8 mouse cellular contexts compared by ENCODE assay signal in genomic region chr3:137622895-137623580, GRCm38 (mm10). TPM values are rescaled to one million over a fixed set of nuclear protein-coding genes. Genes with fewer than 3 reads are reported as not detected.
A peak's percentile ranks its signal among the peaks of the same experiment; 100 is the strongest.
DNase-seq lines count a peak whose midpoint lies in the region; ATAC-seq and TF ChIP-seq lines count a peak whose summit lies in the region.

No protein-coding gene starts in this region.

- H3K4me3 ChIP-seq in left cerebral cortex, adult 2 months, result peak overlapping the region; percentile 56
- H3K4me3 ChIP-seq in embryonic facial prominence, embryonic 13.5 days, result peak overlapping the region; percentile 69
- H3K4me3 ChIP-seq in hindbrain, embryonic 13.5 days, result peak overlapping the region; percentile 51
- peak overlapping the region; percentile 46 for H3K4me3 ChIP-seq in midbrain, embryonic 15.5 days

- peaks cover 12% of the 10 kb centered on the region for H3K27me3 ChIP-seq in embryonic facial prominence, embryonic 13.5 days
- H3K27me3 ChIP-seq in hindbrain, embryonic 13.5 days, result peaks cover 31% of the 10 kb centered on the region
- H3K27me3 ChIP-seq in midbrain, embryonic 15.5 days (replicated peaks), result peaks cover 16% of the 10 kb centered on the region

- no peak for TF ChIP-seq CTCF in left cerebral cortex, adult 2 months (IDR thresholded peaks at IDR 0.05)

- peak overlapping the region; percentile 82 for H3K27ac ChIP-seq in left cerebral cortex, adult 2 months
- H3K27ac ChIP-seq in embryonic facial prominence, embryonic 13.5 days, result 0 out of 2 replicates have a peak overlapping the region, but pooled peaks have one; percentile 68
- H3K27ac ChIP-seq in hindbrain, embryonic 13.5 days, result no peak overlapping the region
- peak overlapping the region; percentile 26; the same call in 1 of the 2 replicates for H3K27ac ChIP-seq in midbrain, embryonic 15.5 days

- peak overlapping the region; percentile 83 for H3K4me2 ChIP-seq in embryonic facial prominence, embryonic 13.5 days
- H3K4me2 ChIP-seq in hindbrain, embryonic 13.5 days, result peak overlapping the region; percentile 92
- H3K4me2 ChIP-seq in midbrain, embryonic 15.5 days, result peak overlapping the region; percentile 86

- peaks cover 11% of the 10 kb centered on the region for H3K4me1 ChIP-seq in embryonic facial prominence, embryonic 13.5 days
- peaks cover 15% of the 10 kb centered on the region for H3K4me1 ChIP-seq in hindbrain, embryonic 13.5 days (replicated peaks)
- H3K4me1 ChIP-seq in midbrain, embryonic 15.5 days, result peaks cover 20% of the 10 kb centered on the region

- intact Hi-C loops in left cerebral cortex, adult 2 months (cut with DNase I), result loop anchor here (5.0 kb wide), 2 partner anchors 111 to 129 kb away; no protein-coding TSS in a partner anchor
- intact Hi-C loops in left cerebral cortex, postnatal 25 days (cut with DNase I), result loop anchor here (2.0 to 5.0 kb wide), 2 partner anchors 61 to 130 kb away; no protein-coding TSS in a partner anchor

- peaks cover 4% of the 10 kb centered on the region; the same call in 1 of the 2 replicates for H3K9me3 ChIP-seq in embryonic facial prominence, embryonic 13.5 days
- no peaks in the 10 kb centered on the region for H3K9me3 ChIP-seq in hindbrain, embryonic 13.5 days
- no peaks in the 10 kb centered on the region; the same call in 1 of the 2 replicates for H3K9me3 ChIP-seq in midbrain, embryonic 15.5 days

- DNase-seq in left cerebral cortex, adult 2 months (ENCODE audit: extremely low spot score in 1 of 2, low spot score in 2 of 2), result no peak
- DNase-seq in left cerebral cortex, postnatal 25 days (ENCODE audit: low spot score in 2 of 2), result no peak
- no peak for DNase-seq in thymus, postnatal 0 days (ENCODE audit: low spot score)
- no peak for DNase-seq in testis, postnatal 10 days (ENCODE audit: low spot score)
- DNase-seq in lung, postnatal 4 days, result no peak

- 0 out of 2 replicates have a peak, but pooled peaks have one; percentile 3 for ATAC-seq in embryonic facial prominence, embryonic 13.5 days (ENCODE audit: insufficient number of reproducible peaks, insufficient read depth, low FRiP score, low TSS enrichment, low read depth)
- ATAC-seq in hindbrain, embryonic 13.5 days (ENCODE audit: low FRiP score), result no peak; the same call in none of the 2 replicates
- ATAC-seq in midbrain, embryonic 15.5 days (replicated peaks), result peak; percentile 32

- WGBS in embryonic facial prominence, embryonic 13.5 days, result 20% methylated on average over 14 of the region's 14 CpGs
- WGBS in hindbrain, embryonic 13.5 days, result 25% methylated on average over 14 of the region's 14 CpGs
- WGBS in midbrain, embryonic 15.5 days, result 18% methylated on average over 14 of the region's 14 CpGs

- H3K36me3 ChIP-seq in embryonic facial prominence, embryonic 13.5 days, result peaks cover 21% of the 10 kb centered on the region
- H3K36me3 ChIP-seq in hindbrain, embryonic 13.5 days, result no peaks in the 10 kb centered on the region
- no peaks in the 10 kb centered on the region for H3K36me3 ChIP-seq in midbrain, embryonic 15.5 days (replicated peaks)

- peak overlapping the region; percentile 86; the same call in 1 of the 2 replicates for H3K9ac ChIP-seq in embryonic facial prominence, embryonic 13.5 days
- H3K9ac ChIP-seq in hindbrain, embryonic 13.5 days, result peak overlapping the region; percentile 65; the same call in 1 of the 2 replicates
- H3K9ac ChIP-seq in midbrain, embryonic 15.5 days, result 0 out of 2 replicates have a peak overlapping the region, but pooled peaks have one; percentile 36

RNA-seq across cellular contexts. Expression of gene Ddit4l, which starts 1.6 kb away (rescaled TPM):
- total RNA-seq in left cerebral cortex, adult 2 months (2021), result 10 to 100 TPM; 19.7 to 25.6 TPM
- 10 to 100 TPM; 24.1 to 25.8 TPM for total RNA-seq in left cerebral cortex, postnatal 25 days (2021)
- 66.0 and 75.0 TPM in 2 replicates for polyA plus RNA-seq in embryonic facial prominence, embryonic 13.5 days (2015; fragmentation: Nextera tagmentation; extraction: Ambion mirVana)
- polyA plus RNA-seq in hindbrain, embryonic 13.5 days (2015; fragmentation: Nextera tagmentation; extraction: Ambion mirVana), result 9.6 and 12.5 TPM in 2 replicates
- 5.8 and 9.0 TPM in 2 replicates for polyA plus RNA-seq in midbrain, embryonic 15.5 days (2015; fragmentation: Nextera tagmentation; extraction: Ambion mirVana)
- 0.50 and 0.99 TPM in 2 replicates for polyA plus RNA-seq in thymus, postnatal 0 days (2015; fragmentation: Nextera tagmentation; extraction: Ambion mirVana)

RNA-seq across cellular contexts. Expression of gene Gm21962, which starts 48.3 kb away (rescaled TPM):
- total RNA-seq in left cerebral cortex, adult 2 months (2021), result not detected
- not detected for total RNA-seq in left cerebral cortex, postnatal 25 days (2021)
- not detected in 2 replicates for polyA plus RNA-seq in embryonic facial prominence, embryonic 13.5 days (2015; fragmentation: Nextera tagmentation; extraction: Ambion mirVana)
- polyA plus RNA-seq in hindbrain, embryonic 13.5 days (2015; fragmentation: Nextera tagmentation; extraction: Ambion mirVana), result not detected in 2 replicates
- not detected in 2 replicates for polyA plus RNA-seq in midbrain, embryonic 15.5 days (2015; fragmentation: Nextera tagmentation; extraction: Ambion mirVana)
- not detected in 2 replicates for polyA plus RNA-seq in thymus, postnatal 0 days (2015; fragmentation: Nextera tagmentation; extraction: Ambion mirVana)

Comparison
In these comparisons a context has a peak if more than half of its experiments do, and no peak if none do; other contexts are left out.
1. H3K9ac ChIP-seq: peak in every context shown above with its lines; median percentile 86 in embryonic facial prominence, embryonic 13.5 days; 65 in hindbrain, embryonic 13.5 days; 36 in midbrain, embryonic 15.5 days.